Mouse (Mus musculus): ENCODE results near the gene Lrrc17.

The Lrrc17 gene

DNA sequence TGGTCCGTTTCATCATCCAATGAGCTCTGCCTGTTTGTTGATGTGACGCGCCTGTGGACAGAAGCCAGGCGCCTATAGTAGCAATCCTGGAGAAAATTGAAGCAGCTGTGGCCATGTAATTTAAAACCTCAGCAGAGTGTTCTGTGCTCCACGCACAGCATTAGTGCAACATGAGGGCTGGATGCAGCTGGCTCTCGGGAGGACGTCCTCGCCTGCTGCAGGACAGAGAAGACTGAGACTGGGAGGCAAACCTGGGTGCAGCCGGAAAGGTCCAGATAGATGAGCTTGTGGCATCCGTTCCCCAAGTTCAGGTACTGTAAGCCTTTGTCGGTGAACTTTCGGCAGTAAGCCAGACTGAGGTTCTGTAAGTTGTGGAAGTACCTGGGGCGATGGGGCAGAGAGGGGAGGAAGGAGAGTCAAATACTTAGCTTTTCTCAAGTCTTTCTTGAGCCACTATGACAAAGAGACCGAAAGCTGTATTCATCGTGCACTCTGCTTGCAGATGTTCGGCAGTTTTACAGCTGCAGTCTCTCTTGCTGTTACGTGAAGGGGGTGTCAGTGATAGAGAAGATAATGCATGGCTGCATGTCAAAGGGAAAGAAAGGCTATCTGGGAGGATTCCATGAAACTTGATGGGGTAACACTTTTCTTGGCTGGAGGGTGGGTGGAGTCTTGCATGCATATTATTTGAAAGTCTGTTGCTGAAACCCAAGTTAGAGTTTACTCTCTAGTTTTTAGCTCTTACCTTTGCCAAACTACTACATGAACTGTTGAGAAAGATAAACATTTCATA, at the start of gene Lrrc17:
Lrrc17 (plus strand) TSS at position 151 of the 793 bp plus-strand sequence.
- ATAC-seq (ENCODE audit: low TSS enrichment) = peak; percentile 53

DNA sequence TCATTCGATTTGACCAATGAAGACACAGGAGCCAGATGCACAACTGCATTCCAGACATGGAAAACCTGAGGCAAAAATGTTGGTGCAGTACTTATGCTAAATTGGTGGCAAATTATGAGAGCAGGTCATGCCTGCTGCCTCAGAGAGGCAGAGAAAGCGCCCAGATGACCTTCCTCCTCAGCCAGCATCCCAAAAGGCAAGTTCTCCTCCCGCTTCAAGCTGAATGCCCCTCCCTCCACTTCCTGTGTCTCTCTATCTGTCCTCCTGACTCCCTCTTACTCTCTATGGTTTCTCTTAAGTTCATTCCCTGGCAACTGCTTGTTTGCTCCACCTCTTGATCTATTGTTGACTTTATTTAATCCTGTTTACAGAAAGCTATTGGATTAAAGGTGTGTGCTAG, 48.6 kb upstream of the Lrrc17 start:
- ATAC-seq (ENCODE audit: low TSS enrichment) = no peak

DNA sequence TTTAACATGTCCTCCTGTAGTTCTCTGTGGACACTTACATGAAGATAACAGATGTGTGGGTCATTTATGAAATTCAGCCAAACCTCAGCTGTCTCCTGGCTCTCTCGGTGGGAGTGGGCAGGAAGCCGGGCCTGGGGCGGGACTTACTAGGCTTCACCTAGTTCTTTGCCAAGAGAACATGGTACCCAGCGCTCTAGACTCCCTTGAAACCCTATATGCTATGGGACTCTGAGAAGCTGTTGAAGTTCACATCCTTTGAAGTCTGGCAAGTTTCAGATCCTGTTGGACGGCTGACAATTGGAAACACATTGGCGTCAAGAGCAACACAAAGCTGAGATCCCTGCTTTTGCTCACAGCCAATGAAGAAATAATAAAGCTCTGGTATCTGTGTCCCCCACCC, 47.0 kb upstream of the Lrrc17 start:
- no peak for ATAC-seq (ENCODE audit: low TSS enrichment)

DNA sequence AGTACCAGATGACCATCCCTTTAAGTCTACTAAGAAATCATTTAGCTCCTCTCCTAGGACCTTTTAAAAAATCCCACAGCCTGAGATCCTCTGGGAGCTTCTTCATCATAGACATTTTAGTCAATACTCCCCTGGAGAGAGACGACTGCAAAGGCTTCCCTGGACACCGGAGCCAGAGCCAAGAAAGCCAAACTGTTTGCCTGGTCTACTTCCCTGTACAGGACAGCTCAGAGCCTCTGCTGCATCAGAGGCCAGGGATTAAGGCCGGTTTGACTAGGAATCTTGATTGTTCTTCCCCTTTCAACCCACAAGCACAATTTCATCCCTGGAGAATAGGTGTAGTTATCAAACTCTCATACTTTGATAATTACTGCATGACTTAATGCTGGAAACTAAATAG, 46.5 kb upstream of the Lrrc17 start:
- ATAC-seq (ENCODE audit: low TSS enrichment) = no peak

- ATAC-seq (ENCODE audit: low TSS enrichment) = no peak
These were observed 44.9 kb upstream of the Lrrc17 start for GRCm38 (mm10) chr5:21498490-21498889.

- ATAC-seq (ENCODE audit: low TSS enrichment) = no peak
These were observed 44.4 kb upstream of the Lrrc17 start for GRCm38 (mm10) chr5:21498925-21499324.

DNA sequence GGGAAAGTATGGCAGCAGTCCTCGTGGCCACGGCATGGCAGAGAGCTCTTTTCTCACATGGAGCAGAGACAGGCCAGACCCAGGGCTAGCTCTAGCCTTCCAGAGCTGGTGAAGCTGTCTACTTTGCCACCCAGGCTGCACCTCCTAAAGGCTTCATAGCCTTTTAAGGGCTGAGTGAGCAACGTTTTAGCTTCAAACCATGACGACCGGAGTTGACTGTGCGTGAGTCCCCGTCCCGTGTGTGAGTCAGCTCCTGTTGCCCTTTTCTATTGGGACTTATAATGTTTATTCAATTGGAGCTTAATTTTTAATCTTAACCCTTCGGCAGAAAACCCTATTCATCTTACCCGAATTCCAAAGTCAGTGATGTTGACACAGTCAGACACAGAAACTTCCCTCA, 43.2 kb upstream of the Lrrc17 start:
- no peak for ATAC-seq (ENCODE audit: low TSS enrichment)

DNA sequence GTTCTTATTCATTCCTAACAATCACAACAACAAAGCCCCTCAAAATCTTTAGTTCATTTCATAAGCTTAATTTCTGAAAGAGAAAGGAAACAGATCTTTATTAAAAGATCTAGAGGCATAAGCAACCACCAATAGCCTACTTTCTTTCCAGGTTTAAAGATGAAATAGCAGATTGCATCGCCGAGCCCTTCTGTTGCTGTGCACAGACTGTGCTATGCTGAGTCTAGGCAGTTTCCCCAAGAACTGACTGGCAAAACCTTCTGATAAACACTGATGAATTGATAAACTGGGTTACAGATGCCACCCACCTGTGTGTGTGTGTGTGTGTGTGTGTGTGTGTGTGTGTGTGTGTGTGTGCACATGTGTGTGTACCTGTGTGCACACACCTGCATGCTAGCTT, 42.4 kb upstream of the Lrrc17 start:
- peak; percentile 63 for ATAC-seq (ENCODE audit: low TSS enrichment)

DNA sequence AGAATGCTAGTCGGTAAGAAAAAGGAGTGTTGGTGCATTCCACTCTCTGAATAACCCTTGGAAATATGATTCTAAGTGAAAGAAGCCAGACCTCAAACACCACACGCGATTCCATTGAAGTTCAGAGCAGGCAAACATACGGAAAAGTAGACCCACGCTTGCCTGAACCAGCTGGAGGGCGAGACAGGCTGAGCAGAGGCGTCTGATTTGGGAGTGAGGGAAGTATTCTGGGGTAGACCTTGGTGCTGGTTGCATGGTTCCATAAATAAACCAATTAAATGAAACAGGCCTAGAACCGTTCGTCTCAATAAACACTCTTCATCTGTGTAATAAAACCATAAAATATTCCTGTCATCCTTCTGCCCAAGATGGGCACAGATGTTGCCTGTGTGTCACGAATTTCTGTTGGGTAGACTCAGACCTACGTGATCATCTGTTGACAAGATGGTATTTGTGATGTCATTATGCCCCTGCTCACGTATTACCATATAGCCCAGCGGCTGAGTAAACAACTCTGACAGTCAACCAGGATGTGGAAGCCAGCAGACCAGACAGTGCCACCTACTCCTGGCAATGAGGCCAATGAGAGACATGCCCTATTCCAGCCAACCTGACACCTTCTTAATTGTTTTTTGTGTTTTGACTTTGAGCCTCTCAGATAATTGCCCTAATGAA, 40.3 kb upstream of the Lrrc17 start:
- ATAC-seq (ENCODE audit: low TSS enrichment) = peak; percentile 92

- no peak for ATAC-seq (ENCODE audit: low TSS enrichment)
These were observed 38.2 kb upstream of the Lrrc17 start for GRCm38 (mm10) chr5:21505159-21505558.

GRCm38 (mm10) chr5:21506887-21507286, 36.5 kb upstream of the Lrrc17 start:
- ATAC-seq (ENCODE audit: low TSS enrichment) = no peak; the same call in 1 of the 2 replicates

- ATAC-seq (ENCODE audit: low TSS enrichment) = no peak
These were observed 33.6 kb upstream of the Lrrc17 start for GRCm38 (mm10) chr5:21509801-21510200.

DNA sequence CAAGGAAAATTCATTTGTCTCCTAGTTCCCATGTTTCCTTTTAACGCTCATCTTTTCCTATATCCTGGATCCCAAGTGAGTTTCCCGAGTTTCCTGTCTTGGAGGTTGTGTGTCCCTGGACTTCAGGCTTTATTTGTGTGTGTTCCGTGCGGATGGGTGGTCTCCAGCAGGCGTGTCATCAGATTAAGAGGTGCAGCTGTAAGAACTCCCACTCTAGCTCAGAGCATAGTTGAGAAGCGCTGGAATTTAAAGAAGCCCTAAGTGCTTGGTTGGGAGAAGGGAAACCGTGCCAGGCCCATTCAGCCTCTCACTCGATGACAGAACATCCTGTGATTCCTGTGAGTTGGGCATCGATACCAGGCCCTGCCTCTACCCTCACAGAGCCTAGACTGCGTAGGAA, 30.0 kb upstream of the Lrrc17 start:
- peak; percentile 83 for ATAC-seq (ENCODE audit: low TSS enrichment)

GRCm38 (mm10) chr5:21517562-21517961, 25.8 kb upstream of the Lrrc17 start:
- ATAC-seq (ENCODE audit: low TSS enrichment) = no peak

GRCm38 (mm10) chr5:21518207-21518606, 25.2 kb upstream of the Lrrc17 start:
- ATAC-seq (ENCODE audit: low TSS enrichment) = no peak

DNA sequence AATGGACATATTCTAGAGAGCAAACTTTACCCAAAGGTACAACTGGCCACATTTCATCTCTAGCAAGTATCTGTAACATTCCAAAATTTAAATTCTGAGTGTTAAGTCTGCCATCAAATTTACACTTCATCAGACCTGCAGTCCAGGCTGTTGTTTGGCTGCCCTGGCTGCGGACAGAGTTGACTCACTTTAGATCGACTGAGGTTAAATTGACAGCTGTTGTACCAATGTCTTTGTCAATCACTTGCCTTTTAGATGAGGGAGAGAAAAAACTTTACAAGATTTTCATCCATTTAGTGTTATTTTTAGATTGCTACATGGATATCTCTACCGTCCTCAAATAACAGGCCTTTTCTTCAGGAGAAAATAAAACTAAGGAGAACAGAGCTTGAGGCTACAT, 24.2 kb upstream of the Lrrc17 start:
- no peak for ATAC-seq (ENCODE audit: low TSS enrichment)

DNA sequence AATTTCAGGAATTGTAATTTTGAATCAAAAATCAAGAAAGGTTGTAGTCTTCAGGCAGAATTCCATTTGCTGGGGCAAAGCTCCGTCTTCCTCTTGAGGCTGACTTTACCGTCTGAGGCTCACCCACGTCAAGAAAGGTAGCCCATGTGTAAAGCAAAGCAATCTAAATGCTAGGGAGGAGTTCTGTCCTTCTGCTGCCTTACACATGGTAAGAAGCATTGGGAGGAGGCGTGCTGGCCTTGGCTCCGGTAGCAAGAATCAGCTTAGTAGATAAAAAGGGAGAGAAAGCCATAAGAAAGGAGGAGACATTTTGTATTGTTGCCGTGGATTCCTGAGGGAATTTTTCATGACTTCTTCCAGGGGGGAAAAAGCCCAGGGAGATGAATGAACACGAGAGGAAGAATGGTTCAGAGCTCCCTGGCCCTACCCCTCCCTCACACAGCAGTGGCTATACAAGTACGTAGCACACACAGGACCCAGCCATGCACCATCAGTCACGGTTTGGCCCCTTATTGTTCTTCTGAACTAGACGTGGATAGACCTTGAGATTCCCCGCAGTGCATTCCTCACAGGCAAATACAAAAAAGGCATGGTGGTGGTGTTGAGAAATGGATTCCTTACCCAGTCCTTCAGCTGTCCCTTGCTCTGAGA, 16.4 kb upstream of the Lrrc17 start:
- ATAC-seq (ENCODE audit: low TSS enrichment) = peak; percentile 70

GRCm38 (mm10) chr5:21527488-21527911, 15.9 kb upstream of the Lrrc17 start:
- no peak for ATAC-seq (ENCODE audit: low TSS enrichment)

DNA sequence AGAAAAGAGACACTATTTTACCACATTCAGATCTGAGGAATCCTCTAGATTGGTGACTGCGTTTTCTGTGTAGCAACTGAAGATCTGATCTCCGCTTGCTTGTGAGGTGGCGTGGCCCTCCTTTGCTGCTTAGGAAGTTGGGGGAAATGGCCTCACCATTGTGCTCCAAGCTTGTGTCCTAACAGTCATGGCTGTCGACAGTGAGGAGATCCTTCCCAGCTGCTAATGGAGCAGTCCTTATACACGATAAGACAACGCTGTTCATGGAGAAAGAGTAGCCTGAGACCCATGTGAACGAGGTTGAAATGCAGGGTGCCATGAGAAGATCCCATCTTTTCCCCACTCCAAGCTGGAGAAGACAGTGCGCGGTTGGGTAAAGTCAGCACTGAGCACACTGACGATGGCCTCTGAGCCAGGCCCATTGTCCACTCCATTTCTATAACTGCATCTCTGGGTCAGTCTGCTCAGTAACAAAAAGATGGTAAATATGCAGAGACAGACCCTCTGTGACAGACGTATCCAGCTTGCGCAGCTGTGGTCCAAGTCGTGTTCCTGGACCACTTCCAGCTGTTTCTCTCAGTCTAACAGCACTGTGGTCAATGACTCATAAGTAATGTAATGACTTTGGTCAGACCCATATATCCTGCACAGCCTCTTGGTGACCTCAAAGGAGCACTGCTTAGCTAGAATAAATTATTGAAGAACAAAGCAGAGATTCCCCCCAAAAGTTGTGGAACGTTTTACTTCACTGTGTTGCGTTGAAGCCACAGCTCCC, 15.1 kb upstream of the Lrrc17 start:
- no peak for ATAC-seq (ENCODE audit: low TSS enrichment)

GRCm38 (mm10) chr5:21529110-21529720, 14.1 kb upstream of the Lrrc17 start:
- ATAC-seq (ENCODE audit: low TSS enrichment) = no peak

DNA sequence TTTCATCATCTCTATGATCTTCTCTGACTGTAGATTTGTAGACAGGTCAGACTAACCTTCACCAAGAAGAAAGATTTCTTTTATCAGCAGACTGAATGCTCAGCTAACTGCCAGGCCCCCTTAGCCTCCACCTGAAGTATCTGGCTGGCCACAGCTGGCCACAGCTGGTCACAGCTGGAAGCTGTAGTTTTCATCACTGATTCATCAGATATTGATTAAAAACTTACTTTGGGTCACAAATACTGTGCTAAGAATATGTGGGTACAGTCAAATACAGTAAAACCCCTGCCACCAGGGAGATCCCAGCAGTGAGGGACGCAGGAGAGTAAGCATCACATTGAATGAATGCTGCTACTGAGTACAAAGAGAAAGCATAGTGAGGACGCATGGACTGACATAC, 11.2 kb upstream of the Lrrc17 start:
- ATAC-seq (ENCODE audit: low TSS enrichment) = no peak

DNA sequence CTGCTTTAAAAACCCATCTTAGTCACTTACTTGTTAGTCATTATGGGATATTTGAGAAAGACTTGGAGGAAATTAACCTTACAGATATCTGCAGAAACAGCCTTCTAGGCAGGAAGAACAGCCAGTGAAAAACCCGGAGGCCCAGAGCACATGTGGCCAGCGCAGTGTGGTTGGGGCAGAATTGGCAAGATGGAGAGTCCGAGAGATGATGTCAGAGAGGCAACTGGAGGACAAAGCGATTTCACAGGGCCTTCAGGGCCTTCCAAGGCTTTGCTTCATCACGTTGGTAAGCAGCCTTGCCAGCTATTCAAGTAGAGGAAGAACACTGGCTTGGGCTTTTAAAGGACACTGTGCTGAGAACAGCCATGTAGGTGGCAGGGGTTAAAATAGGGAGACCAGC, 10.4 kb upstream of the Lrrc17 start:
- no peak for ATAC-seq (ENCODE audit: low TSS enrichment)

All from frontal cortex, adult (tissue).